Mouse (Mus musculus): ENCODE results near the gene Slf1.

GRCm38 (mm10) chr13:77135621-77135981 is 328 bp upstream of the Slf1 start:
- TF ChIP-seq ZNF384 (IDR thresholded peaks at IDR 0.05; ENCODE audit: low read depth, low read length) (no peak), ZC3H11A (IDR thresholded peaks at IDR 0.05; ENCODE audit: borderline replicate concordance, low read depth, low read length) (no peak)
